Mouse (Mus musculus): ENCODE measurements around the gene Gm3285. TPM values are rescaled to one million over a fixed set of nuclear protein-coding genes. Genes with fewer than 3 reads are reported as not detected.

Gm3285 gene
- polyA plus RNA-seq, 1 experiment from 2014 or later, result not detected

DNA sequence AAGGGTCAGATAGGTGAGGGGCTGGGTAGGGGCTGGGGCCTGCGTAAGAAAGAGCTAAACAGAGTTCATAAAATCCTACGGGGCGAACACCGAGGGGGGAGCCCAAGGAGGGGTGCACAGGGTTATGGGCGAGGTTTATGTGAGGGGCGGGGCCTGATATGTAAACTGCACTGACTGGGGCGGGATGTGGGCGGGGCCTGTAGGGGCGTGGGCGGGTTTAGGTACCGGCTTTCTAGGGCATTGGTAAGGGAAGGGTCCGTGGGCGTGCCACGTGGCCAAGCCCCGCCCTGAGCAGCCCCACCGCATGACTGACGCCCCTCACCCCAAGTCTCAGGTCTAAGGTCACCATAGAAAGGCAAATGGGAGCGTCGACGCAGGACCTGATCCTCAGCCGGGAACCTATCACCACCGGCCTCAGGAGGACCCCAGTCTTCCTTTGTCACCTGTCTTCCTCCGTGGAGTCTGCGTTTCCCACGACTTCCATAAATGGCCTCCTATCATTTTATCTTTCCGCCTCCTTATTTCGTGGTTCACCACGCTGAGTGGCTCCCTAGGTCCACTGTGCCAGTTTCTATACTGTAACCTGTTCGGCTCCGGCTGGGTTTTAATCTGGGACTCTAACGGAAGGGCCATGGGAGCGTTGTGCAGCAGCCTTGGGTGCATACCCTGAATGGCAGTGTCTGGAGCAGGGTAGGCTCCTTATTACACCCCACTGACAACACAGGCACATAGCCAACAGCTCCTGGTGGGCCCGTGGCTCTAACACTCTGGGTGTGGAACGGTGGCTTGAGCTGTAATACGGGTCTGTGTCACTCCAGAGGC is 41.3 kb downstream of the Gm3285 start:
- H3K4me3 ChIP-seq (replicated peaks; ENCODE audit: low read length), result peak overlapping the region; percentile 46
- ATAC-seq (ENCODE audit: insufficient read depth, low FRiP score), result peak; percentile 82
- H3K9me3 ChIP-seq (replicated peaks; ENCODE audit: control insufficient read depth, low read length), result no peaks in the 10 kb centered on the region
- peak overlapping the region; percentile 53 for H3K4me2 ChIP-seq (ENCODE audit: low read depth, low read length)
- H3K27ac ChIP-seq (ENCODE audit: low read length), result no peak overlapping the region
- H3K4me1 ChIP-seq (ENCODE audit: control insufficient read depth, insufficient read depth, low read length), result 0 out of 2 replicates have a peak, but pooled peaks cover 5% of the 10 kb centered on the region
- H3K27me3 ChIP-seq (ENCODE audit: control insufficient read depth, insufficient read depth, low read length), result no peaks in the 10 kb centered on the region
- H3K9ac ChIP-seq (ENCODE audit: low read length), result peak overlapping the region; percentile 71; the same call in 1 of the 2 replicates
- H3K36me3 ChIP-seq (ENCODE audit: control insufficient read depth, insufficient read depth, low read length), result no peaks in the 10 kb centered on the region
- WGBS, result 5% methylated on average over 35 of the region's 35 CpGs

Other genes with a start within 250 kb of the Gm3285 start
- gene Ube2g2, start 239.7 kb upstream of the Gm3285 start, polyA plus RNA-seq (2015; fragmentation: Nextera tagmentation; extraction: Ambion mirVana), result 78.0 and 82.4 TPM in 2 replicates
- 0.96 and 1.5 TPM in 2 replicates for gene Tspear, start 175.4 kb upstream of the Gm3285 start, polyA plus RNA-seq (2015; fragmentation: Nextera tagmentation; extraction: Ambion mirVana)
- gene Gm19402, start 171.2 kb upstream of the Gm3285 start, polyA plus RNA-seq (2015; fragmentation: Nextera tagmentation; extraction: Ambion mirVana), result not detected in 2 replicates
- gene Gm9508, start 164.7 kb upstream of the Gm3285 start, polyA plus RNA-seq (2015; fragmentation: Nextera tagmentation; extraction: Ambion mirVana), result not detected in 2 replicates
- not detected in 2 replicates for gene Gm10272, start 155.3 kb upstream of the Gm3285 start, polyA plus RNA-seq (2015; fragmentation: Nextera tagmentation; extraction: Ambion mirVana)
- gene Gm10024, start 150.5 kb upstream of the Gm3285 start, polyA plus RNA-seq (2015; fragmentation: Nextera tagmentation; extraction: Ambion mirVana), result 0.27 TPM in 1 of 2 replicates, not detected in the other
- gene Gm10142, start 146.2 kb upstream of the Gm3285 start, polyA plus RNA-seq (2015; fragmentation: Nextera tagmentation; extraction: Ambion mirVana), result not detected in 2 replicates
- gene Krtap12-1, start 141.4 kb upstream of the Gm3285 start, polyA plus RNA-seq (2015; fragmentation: Nextera tagmentation; extraction: Ambion mirVana), result not detected in 2 replicates
- gene Gm10100, start 135.5 kb upstream of the Gm3285 start, polyA plus RNA-seq (2015; fragmentation: Nextera tagmentation; extraction: Ambion mirVana), result not detected in 2 replicates
- not detected in 2 replicates for gene Gm18596, start 119.3 kb upstream of the Gm3285 start, polyA plus RNA-seq (2015; fragmentation: Nextera tagmentation; extraction: Ambion mirVana)
- not detected in 2 replicates for gene Gm9736, start 110.6 kb upstream of the Gm3285 start, polyA plus RNA-seq (2015; fragmentation: Nextera tagmentation; extraction: Ambion mirVana)
- gene Gm3233, start 102.3 kb upstream of the Gm3285 start, polyA plus RNA-seq (2015; fragmentation: Nextera tagmentation; extraction: Ambion mirVana), result not detected in 2 replicates
- not detected in 2 replicates for gene Gm3238, start 90.7 kb upstream of the Gm3285 start, polyA plus RNA-seq (2015; fragmentation: Nextera tagmentation; extraction: Ambion mirVana)
- gene Gm7138, start 85.0 kb upstream of the Gm3285 start, polyA plus RNA-seq (2015; fragmentation: Nextera tagmentation; extraction: Ambion mirVana), result not detected in 2 replicates
- gene Gm3250, start 79.4 kb upstream of the Gm3285 start, polyA plus RNA-seq (2015; fragmentation: Nextera tagmentation; extraction: Ambion mirVana), result not detected in 2 replicates
- gene Gm7137, start 73.8 kb upstream of the Gm3285 start, polyA plus RNA-seq (2015; fragmentation: Nextera tagmentation; extraction: Ambion mirVana), result not detected in 2 replicates
- not detected in 2 replicates for gene Gm9639, start 66.9 kb upstream of the Gm3285 start, polyA plus RNA-seq (2015; fragmentation: Nextera tagmentation; extraction: Ambion mirVana)
- not detected in 2 replicates for gene Gm19668, start 62.8 kb upstream of the Gm3285 start, polyA plus RNA-seq (2015; fragmentation: Nextera tagmentation; extraction: Ambion mirVana)
- gene Gm9507, start 50.1 kb upstream of the Gm3285 start, polyA plus RNA-seq (2015; fragmentation: Nextera tagmentation; extraction: Ambion mirVana), result not detected in 2 replicates
- gene Gm2696, start 47.3 kb upstream of the Gm3285 start, polyA plus RNA-seq (2015; fragmentation: Nextera tagmentation; extraction: Ambion mirVana), result not detected in 2 replicates
- gene Krtap10-4, start 34.9 kb upstream of the Gm3285 start, polyA plus RNA-seq (2015; fragmentation: Nextera tagmentation; extraction: Ambion mirVana), result not detected in 2 replicates
- not detected in 2 replicates for gene Krtap10-10, start 26.0 kb upstream of the Gm3285 start, polyA plus RNA-seq (2015; fragmentation: Nextera tagmentation; extraction: Ambion mirVana)
- gene Gm36176, start 15.2 kb upstream of the Gm3285 start, polyA plus RNA-seq (2015; fragmentation: Nextera tagmentation; extraction: Ambion mirVana), result not detected in 2 replicates
- not detected in 2 replicates for gene Gm10318, start 9.1 kb upstream of the Gm3285 start, polyA plus RNA-seq (2015; fragmentation: Nextera tagmentation; extraction: Ambion mirVana)
- gene Lrrc3, start 40.6 kb downstream of the Gm3285 start, polyA plus RNA-seq (2015; fragmentation: Nextera tagmentation; extraction: Ambion mirVana), result 5.8 and 6.7 TPM in 2 replicates
- gene Trpm2, start 108.6 kb downstream of the Gm3285 start, polyA plus RNA-seq (2015; fragmentation: Nextera tagmentation; extraction: Ambion mirVana), result 1.1 and 1.5 TPM in 2 replicates
- 24.8 and 25.2 TPM in 2 replicates for gene 1810043G02Rik, start 116.5 kb downstream of the Gm3285 start, polyA plus RNA-seq (2015; fragmentation: Nextera tagmentation; extraction: Ambion mirVana)
- 195 and 225 TPM in 2 replicates for gene Pfkl, start 148.1 kb downstream of the Gm3285 start, polyA plus RNA-seq (2015; fragmentation: Nextera tagmentation; extraction: Ambion mirVana)
- gene Dnmt3l, start 180.0 kb downstream of the Gm3285 start, polyA plus RNA-seq (2015; fragmentation: Nextera tagmentation; extraction: Ambion mirVana), result 0.56 and 0.63 TPM in 2 replicates
- gene Aire, start 181.6 kb downstream of the Gm3285 start, polyA plus RNA-seq (2015; fragmentation: Nextera tagmentation; extraction: Ambion mirVana), result 0.15 and 0.20 TPM in 2 replicates
- 7.1 and 7.6 TPM in 2 replicates for gene Icosl, start 207.3 kb downstream of the Gm3285 start, polyA plus RNA-seq (2015; fragmentation: Nextera tagmentation; extraction: Ambion mirVana)

Measured in stomach, embryonic 16.5 days (tissue).